Mouse (Mus musculus) hematopoietic stem cell, adult 5-6 weeks (primary cell): ENCODE results near the gene Rcvrn. TPM values are rescaled to one million over a fixed set of nuclear protein-coding genes. Genes with fewer than 3 reads are reported as not detected.

ENCODE experiments used
- ATAC-seq, 2 experiments: fragments of 125-278 bp in 1 of 2; replicated peaks in 1 of 2; 2 replicates each; pipeline ENCODE4 v1.8.0; 2016 to 2017; ENCODE audit warnings: inconsistent platforms in 2 of 2, mild to moderate bottlenecking in 2 of 2, moderate number of reproducible peaks in 2 of 2, low read depth in 1 of 2, moderate TSS enrichment in 1 of 2; ENCODE audit not compliant: low FRiP score in 2 of 2, poor library complexity in 2 of 2, severe bottlenecking in 2 of 2, insufficient read depth in 1 of 2, low TSS enrichment in 1 of 2
- total RNA-seq: library from RNA; stranded (forward); fragments of 172-1452, 232-1000 nt; gene quantifications from 2 replicates; pipeline ENCODE4 v1.2.3, GENCODE M21; 2017

Rcvrn gene
- total RNA-seq, result not detected in 2 replicates

- no peak for ATAC-seq
Observed at GRCm38 (mm10) chr11:67694703-67695376, at the start of gene Rcvrn. Rcvrn (plus strand) TSS chr11:67695326.

DNA sequence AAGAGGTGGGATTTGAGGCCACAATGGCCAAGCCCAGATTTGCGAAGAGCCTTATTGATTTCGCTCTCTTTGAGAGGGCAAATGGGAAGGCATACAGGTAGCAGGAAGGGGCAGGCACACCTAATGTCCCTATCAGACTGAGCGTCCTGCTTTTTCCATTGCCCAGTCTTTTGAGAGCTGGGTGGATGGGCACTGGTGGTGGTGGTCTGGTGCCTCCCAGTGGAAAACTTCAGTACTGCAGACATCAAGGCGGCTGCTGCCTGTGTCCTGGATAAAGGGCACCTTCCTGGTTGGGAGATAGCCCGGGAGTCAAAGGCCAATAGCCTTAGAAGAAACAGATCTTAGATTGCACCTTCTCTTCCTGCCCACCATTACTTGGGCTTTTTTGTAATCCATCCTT lies 47.4 kb upstream of the Rcvrn start:
- peak; percentile 57 to 73; a peak in 2 of 4 replicates for ATAC-seq

DNA sequence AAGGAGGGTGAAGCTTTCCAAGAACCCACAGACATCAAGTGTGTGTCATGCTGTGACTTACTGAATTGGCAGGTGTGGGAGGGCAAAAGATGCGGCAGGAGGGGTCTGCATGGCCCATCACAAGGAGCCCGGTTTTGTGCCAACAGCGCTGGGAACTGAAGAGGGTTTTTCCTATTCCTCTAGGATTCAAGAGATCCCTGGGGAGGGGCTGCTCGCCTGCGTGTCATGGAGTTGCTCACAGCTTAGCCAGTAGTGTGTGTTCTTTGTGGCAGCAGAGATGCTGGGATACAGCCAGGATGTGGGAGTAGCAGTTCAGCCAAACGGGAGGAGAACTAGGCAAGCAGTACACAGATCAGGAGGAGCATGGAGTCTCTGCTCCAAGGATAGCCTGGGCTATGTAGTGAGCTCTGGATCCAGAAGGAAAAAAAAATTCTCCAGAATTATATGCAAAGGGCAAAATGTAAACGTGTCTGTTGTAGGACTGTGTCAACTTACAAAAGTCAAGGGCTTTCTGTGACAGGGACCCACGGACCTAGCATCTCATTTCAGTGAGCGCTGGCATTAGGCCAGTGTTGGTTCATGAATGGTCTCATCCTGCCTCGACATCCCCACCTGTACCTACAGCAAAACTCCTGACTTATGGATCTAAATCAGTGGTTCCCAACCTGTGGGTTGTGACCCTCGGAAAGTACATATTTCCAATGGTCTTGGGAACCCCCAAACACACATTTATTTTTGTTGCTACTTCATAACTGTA lies 46.3 kb upstream of the Rcvrn start:
- ATAC-seq, result no peak

- no peak for ATAC-seq
Observed at GRCm38 (mm10) chr11:67649971-67650707, 45.0 kb upstream of the Rcvrn start.

DNA sequence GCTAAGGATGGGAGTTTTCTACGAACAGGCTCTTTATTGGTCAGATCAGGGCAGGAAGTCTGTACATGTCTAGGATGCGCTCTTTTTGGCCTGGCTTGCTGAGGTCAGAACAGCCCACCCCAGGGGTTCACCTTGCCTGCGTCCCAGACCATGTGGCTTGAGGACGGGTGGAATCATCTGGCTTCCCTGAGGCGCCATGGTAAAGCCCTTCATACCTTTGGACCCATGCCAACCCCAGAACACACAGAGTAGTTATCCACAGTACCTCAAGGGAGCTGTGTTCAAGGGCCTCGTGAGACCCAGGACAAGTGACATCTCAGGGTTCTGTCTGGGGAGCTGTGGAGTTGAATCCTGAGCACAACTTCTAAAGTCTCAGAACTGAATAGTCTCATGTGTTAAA lies 43.4 kb upstream of the Rcvrn start:
- ATAC-seq, result no peak

- peak; percentile 8 to 23; a peak in 1 of 4 replicates for ATAC-seq
Observed at GRCm38 (mm10) chr11:67652194-67652892, 42.8 kb upstream of the Rcvrn start.

DNA sequence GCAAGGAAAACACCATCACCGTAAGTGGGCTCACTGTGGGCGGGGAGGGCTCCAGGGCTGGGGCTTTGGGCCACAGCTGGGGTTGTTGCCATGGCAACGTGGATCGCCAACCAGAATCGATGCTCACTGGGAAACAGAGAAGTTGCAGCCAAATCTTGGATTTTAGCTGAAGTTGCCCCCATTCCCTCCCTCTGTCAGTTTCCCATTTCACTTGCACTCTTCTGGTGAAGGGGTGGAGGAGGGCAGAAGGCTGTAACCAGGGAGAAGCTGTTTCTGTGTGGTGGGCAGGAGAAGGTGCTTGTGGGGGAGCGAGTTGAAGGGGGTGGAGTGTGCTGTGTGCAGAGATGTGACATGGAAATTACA lies 42.3 kb upstream of the Rcvrn start:
- ATAC-seq, result no peak

DNA sequence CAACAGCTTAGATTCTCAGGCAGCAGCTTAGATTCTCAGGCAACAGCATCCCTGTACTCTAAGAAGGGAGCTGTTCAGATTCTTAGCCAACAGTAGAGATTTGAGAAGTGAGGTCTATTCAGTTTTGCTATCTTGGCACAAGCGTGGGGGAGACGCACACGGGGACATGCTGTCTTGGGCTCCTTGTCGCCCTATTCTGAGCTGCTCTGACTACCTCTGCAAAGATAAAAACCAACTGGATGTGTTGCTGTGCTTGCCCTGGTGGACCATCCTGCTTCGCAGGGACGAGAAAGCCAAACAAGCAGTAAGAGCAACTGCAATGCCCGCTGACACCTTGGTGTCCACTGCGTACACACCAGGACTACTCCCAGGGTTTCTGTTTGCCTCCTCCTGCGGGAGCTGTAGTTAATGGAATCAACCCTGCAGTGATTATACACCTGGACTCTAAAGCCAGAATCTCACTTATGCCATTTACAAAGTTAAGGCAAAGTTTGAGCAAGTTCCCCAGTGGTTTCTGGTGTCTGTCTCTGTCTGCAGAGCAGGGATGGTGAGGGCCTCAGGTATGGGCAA lies 41.5 kb upstream of the Rcvrn start:
- no peak for ATAC-seq

DNA sequence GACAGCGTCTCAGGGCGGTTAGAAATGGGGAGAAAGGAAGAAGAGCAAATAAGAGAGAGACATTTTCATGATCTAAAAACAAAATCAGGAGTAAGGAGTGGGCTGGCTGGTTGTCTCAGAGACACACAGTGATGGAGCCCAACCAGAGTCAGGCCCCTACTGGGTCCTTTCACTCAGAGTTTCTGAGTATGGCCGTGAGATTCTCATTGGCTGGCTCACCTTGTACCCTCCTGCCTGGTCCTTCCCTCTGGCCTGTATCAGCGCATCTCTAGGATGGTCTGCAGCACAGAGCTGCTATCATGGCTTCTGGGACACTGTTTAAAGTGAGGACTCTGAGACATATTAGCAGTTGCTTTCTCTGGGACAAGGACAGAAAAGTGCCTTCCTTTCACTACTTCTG lies 40.6 kb upstream of the Rcvrn start:
- no peak for ATAC-seq

DNA sequence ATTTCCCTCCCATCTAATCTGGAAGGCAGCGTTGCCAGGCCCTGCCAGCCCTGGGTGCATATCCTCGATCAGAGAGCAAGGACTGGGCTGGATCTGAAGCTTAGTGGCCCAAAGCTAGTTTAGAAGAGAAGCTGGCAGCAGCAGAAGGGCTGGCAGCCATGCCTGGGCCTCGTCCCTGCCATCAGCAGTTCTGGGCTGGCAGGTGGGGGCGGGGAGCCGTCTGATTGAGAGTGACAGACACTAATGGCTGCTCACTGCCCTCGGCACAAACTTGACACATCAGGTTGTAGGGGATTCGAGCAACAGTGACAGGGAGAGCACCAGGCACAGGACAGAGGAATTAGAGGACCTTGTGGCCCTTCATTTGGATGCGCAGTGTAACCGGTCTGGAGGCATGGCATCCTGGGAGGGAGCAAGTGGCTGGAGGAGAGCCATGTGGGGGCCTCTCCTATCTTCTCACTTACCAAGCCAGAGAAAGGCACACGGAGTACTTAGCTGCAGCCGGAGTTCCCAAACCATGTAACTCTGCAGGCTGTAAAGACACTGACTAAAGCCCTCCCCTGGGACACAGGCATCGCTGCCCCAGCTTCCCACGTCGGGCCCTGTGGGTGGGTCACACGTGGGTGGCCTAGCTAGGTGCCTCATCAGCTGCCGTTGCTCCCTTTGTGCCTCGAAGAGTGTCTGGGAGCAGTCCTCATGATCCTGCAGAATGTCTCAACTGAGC lies 39.7 kb upstream of the Rcvrn start:
- ATAC-seq, result no peak

DNA sequence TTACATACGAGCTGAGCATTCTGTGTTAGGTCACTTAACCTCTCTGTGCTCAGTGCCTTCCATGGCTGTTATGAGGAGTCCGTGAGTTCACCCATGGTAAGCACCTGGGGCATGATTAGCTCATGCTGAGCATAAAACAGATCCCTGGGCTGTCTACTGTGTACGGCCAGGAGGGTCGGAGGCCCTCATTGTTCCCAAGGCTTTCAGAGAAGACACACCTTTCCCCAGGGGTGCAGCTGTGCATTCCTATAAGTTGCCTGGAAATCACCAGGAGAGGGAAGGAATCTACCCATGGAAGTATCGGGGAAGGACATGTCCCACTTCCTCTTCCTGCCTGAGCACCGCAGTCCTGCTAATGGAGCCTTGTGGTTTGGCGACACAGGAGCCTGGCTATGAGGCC lies 38.8 kb upstream of the Rcvrn start:
- no peak for ATAC-seq

DNA sequence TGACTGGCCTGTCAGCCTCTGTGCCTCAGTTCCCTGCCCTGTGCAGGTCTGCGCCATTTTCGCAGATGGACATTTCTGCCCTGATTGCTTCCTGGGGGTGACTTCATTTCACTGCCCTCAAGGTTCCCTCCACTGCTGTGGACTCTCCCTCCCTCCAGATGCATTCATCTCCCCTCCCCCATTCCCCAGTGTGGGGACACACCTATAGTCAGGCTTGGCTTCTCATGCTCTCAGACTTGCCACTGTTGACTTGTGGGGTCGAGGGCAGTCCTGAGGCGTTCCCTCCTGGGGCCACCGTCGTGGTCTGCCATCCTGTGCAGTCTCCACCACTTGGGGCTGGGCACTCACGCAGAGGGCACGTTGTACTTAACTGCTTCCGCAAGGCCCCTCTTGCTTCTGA lies 38.3 kb upstream of the Rcvrn start:
- ATAC-seq, result no peak

GRCm38 (mm10) chr11:67657685-67658382 lies 37.3 kb upstream of the Rcvrn start:
- peak; percentile 66 to 79 for ATAC-seq

DNA sequence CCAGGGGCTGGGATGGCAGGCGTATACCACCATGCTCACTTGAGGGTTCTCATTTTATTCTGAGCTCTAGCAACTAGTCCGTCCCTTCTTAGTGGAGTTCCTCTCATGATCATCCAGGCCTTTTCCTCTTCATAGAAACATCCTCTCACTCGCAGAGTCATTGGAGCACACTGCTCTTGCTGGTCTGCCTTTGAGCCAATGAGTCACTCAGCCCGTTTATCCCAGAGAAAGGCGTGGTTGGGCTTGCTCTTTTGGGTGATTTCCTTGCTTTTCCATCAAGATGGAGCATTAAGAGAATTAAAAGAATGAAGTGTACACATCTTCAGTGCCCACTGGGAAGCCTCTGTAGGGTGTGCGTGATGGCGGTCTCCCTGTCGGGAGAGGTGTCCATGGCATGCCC lies 33.7 kb upstream of the Rcvrn start:
- no peak for ATAC-seq

DNA sequence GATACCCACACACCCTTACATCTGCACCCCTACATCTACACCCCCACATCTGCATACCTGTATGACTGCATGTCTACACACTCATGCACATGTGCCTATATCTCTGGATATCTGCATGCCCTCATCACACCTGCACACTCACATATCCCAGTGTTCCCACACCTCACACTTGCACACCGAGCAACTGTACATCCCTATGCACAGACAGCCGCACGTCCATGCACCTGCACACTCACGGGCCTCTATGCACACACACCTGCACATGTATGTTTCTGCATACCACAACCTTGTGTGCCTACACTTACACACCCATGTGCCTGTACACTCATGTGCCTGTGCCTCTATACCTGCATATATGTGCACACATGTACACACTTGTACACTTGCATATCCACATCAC lies 31.7 kb upstream of the Rcvrn start:
- no peak for ATAC-seq

DNA sequence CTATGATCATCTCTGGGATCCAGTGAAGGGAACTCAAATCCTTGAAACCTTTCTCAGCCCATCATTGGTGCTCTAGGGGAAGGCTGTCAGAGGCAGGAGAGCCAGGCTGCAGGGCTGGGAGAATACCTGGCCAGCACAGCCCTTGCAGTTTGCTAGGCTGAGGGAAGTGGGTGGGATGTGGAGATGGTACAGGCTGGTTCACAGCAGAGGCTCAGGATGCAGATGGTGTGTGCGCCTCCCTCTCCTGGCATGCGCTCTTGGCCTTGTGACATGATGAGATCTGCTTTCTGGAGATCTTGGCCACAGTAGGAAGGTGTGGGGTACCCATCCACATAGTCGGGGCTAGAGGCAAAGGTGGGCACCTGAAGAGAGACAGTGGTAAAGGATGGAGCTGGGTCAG lies 30.9 kb upstream of the Rcvrn start:
- no peak for ATAC-seq
